Mouse (Mus musculus) cortical plate, adult 2 months (tissue): ENCODE data around the gene Ceacam2.

Source experiments
- CTCF ChIP-seq: fragments of 200-500 bp; IDR thresholded peaks from 2 replicates; pipeline ENCODE4 v1.5.1; 2011; ENCODE audit warnings: mild to moderate bottlenecking, control low read depth, low read length; ENCODE audit not compliant: insufficient read depth; ENCODE audit errors: extremely low read depth
- POLR2A ChIP-seq: fragments of 200-500 bp; IDR thresholded peaks from 2 replicates; pipeline ENCODE4 v1.6.1; 2011; ENCODE audit warnings: mild to moderate bottlenecking, low read length, control low read depth; ENCODE audit not compliant: insufficient read depth; ENCODE audit errors: extremely low read depth

DNA sequence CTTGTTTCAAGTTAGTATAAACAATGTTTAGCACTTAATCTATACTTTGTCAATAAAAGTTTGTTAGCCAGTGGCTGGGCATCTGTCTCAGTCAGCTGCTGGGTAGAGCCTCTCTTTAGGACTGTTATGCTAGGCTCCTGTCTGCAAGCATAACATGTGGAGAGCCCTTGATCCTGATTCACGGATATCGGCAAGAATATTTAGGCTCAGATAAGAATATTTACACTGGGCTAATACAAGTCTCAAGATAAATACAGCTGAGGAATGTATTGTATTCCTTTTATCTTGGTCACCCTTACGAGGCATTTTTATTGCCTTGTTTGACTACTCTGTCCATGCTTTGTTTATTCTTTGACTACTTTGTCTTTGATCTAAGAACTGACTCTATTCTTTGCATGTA is 29.7 kb downstream of the Ceacam2 start:
- TF ChIP-seq CTCF (no peak), POLR2A (no peak)
